Mouse (Mus musculus): ENCODE data around the gene Ankle1.
"Not testable (repeated sequence)": the region's sequence is repeated elsewhere in the genome, so short reads cannot be mapped to it uniquely, and the experiment has no call there.

Gene Ankle1

DNA sequence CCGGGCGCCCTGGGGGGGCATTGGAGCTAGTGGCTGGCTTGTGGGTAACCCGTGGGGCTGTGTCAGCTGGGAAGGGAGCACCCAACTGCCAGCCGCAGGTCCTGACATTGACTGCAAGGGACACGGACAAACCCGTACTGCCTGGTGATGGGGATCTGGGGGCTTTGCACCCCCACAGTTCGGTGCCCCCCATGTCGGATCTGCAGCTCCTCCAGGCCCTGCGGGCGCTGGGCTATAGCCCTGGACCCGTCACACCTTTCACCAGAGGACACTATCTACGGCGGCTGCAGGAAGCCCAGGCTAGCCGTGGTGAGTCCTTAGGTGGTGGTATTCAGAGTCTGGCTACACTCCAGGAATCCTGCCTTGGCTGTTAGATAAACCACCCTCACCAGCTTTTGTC is 1.6 kb downstream of the Ankle1 start:
- DNase-seq (ENCODE audit: low read depth): no peak

DNA sequence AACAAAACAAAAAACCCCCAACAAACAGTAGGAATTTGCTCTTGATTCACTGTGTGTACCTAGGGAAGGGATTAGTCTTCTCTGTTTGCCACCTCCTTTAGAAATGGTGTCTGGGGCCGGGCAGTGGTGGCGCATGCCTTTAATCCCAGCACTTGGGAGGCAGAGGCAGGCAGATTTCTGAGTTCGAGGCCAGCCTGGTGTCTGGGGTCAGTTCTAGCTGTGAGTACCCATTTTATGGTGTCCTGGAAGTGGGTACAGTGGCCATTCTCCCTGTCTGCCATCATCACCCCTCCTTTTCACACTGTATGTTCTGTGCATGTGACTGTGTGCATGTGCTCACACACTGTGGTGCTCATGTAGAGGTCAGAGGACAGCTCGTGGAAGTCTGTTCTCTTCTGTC is 2.4 kb downstream of the Ankle1 start:
- DNase-seq (ENCODE audit: low read depth): no peak

DNA sequence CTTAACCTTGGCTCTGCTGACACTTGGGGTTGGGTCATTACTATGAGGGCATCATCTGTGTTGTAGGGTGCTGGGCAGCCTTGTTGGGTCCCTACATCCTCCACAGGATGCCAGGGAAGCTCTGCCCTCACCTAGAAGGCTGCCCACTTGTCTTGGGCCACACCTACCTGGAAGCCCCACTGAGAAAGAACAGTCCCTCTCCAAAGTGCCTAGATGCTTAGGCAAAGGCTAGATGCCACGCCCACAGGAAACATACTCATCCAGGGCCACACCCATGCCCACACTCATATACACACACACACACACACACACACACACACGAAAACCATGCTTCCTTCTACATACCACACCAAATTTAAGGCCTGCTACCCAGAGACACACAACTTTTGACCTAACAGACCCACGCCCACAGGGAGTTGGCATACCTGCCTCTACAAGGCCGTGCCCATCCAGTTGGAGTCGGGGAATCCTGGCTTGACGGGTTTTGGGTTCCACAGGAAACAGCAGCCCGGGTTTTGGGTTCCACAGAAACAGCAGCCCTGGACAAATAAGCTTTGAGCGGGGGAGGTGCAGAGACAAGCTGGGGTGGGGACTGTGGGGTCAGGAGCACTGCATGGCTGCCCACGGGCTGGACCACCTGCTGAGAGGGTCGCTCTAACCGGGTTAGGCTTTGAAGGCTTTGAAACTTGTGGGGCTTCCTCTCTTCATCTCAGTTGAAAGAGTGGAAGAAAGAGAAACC is 5.9 kb downstream of the Ankle1 start:
- DNase-seq (ENCODE audit: low read depth): peak; percentile 83

DNA sequence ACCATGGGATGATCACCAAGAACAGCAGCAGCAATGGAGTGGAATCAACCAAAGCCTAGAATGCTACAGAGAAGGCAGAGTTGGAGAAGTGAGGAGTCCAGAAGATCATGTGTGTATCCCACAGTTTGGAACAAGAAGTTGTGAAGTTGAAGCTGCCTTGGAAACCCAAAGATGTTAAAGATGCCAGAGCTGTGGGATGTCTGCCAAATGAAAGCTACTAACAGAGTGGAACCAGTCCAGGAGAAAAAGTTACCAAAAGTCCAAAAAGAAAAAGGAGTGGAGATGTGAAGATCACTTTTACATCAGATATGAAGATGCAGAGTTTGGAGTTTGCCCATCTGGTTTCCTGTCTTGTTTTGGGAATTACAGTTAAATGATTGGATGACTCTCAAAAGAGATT is 16.3 kb downstream of the Ankle1 start:
- no peak for DNase-seq (ENCODE audit: low read depth)

DNA sequence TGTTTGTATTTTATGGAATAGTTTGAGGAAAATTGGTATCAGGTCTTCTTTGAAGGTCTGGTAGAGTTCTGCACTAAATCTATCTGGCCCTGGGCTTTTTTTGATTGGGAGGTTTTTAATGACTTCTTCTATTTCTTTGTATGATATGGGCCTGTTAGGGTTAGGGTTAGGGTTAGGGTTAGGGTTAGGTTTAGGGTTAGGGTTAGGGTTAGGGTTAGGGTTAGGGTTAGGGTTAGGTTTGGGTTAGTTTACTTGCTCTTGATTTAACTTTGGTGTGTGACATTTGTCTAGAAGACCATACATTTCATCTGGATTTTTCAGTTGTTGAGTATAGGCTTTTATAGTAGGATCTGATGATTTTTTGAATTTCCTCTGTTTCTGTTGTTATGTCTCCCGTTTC is 27.1 kb downstream of the Ankle1 start:
- DNase-seq (ENCODE audit: low read depth): not testable (repeated sequence)

DNA sequence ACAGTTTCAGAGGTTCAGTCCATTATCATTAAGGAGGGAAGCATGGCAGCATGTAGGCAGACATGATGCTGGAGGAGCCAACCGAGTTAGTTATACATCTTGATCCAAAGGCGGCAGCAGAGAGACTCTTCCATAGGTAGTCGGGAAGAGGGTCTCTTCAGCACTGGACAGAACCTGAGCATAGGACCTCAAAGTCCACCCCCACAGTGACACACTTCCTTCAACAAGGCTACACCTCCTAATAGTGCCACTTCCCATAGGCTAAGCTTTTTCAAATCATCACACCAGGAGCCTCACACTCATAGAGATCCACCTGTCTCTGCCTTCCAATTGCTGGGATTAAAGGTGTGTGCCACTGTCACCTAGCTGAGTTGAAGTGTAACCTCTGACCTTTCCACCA is 31.2 kb downstream of the Ankle1 start:
- no peak for DNase-seq (ENCODE audit: low read depth)

DNA sequence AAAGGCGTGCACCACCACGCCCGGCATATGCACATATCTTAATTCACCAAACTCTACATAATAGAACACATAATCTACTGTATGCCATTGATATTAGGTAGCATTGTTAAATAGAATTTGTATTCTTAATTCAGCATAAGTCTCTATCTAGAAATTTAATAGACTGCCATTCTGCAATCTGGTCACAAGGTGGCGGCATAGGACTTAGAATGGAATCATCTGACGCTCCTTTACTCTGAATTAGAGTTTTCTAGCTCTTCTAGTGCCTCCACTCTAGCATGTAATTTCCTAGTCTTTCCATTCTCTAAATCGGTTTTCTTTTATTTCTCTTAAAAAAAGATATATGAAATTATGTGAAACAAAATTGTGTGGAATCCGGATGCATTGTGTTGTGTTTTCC is 35.6 kb downstream of the Ankle1 start:
- DNase-seq (ENCODE audit: low read depth): peak; percentile 80

DNA sequence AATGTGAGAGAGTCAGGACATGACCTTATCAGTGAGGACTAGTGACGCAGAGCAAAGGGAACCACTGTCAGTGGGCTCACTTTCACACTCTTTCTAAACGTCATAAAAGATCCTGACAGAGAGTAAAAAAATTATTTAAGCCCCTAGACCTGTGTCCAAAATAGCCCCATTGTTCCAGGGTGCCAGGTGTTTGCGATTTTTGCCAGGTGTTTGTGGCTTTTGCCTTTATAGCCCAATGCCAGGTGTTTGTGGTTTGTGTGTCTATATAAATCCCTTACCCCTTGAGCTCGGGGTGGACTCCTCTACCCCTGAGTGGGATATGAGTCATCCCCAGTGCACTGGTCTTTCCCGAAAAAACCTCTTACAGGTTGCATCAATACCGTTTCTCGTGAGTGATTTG is 39.3 kb downstream of the Ankle1 start:
- no peak for DNase-seq (ENCODE audit: low read depth)

DNA sequence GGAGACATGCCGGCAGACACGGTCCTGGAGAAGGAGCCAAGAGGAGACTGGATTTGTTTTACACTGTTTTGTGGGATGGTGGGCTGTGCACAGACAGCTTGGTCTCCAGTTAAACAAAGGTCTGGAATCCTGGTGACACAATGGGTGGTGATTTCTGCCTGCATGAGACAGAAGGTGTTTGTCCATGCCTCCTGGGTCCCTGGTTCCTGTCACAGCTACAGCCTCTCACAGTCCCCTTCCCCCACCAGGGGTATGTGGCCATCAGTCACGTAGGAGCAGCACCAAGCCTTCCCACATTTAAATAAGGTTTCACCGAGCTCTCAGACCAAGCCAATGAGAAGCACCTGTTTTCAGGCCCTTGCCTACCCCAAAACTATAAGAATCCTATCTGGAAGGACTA is 45.5 kb downstream of the Ankle1 start:
- no peak for DNase-seq (ENCODE audit: low read depth)

DNA sequence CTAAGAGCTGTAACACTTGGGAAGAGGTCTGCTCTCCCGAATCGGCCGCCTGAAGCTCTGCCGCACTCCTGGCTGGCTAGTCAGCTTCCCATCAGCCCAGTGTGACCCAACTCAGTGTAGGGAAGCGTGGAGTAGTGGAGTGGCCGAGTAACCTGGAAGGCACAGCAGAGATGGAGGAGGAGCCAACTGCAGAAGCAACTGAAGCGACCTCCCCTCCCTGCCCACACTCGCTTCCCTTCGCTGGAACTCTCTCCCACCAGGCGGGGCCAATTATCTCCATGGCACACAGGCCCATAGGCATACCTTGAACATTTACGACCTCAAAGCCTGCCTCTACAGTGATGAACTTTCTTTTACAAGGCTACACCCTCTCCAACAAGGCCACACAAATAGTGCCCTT is 46.0 kb downstream of the Ankle1 start:
- DNase-seq (ENCODE audit: low read depth): no peak

DNA sequence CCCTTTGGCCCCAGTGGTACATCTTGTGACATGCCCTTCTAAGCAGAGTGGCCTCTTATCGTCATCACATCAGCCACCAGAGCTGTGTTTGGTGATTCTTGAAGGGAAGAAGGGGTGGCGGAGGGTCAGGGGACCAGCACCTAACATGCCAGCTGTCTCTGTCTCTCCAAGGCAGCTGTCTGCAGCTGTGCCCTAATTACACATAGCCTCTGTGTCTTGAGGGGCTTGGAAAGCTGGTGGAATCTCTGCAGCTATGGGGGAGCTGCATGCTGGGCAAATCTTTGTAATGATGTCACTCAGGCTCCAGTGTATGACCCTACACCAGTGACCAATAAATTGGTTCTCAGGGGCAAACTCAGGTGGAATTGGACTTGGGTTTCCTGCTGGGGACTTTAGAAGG is 46.9 kb downstream of the Ankle1 start:
- no peak for DNase-seq (ENCODE audit: low read depth)

DNA sequence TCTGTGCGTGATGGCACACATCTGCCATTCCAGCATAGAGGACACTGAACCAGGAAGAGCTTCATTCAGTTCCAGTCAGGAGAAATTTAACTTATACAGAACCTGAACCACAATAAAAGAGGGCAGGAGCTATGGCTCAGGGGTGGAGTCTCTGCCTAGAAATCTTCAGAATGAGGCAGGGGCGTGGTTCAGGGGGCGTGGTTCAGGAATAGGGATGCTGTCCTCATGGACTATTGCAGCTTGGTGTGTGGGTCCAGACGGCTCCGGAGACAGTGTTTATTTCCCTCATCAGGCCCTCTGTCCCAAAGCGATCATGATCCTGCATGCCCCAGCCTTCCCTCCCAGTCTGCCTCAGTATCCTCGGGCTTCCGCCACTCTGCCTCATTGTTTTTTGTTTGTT is 48.9 kb downstream of the Ankle1 start:
- DNase-seq (ENCODE audit: low read depth): no peak

DNA sequence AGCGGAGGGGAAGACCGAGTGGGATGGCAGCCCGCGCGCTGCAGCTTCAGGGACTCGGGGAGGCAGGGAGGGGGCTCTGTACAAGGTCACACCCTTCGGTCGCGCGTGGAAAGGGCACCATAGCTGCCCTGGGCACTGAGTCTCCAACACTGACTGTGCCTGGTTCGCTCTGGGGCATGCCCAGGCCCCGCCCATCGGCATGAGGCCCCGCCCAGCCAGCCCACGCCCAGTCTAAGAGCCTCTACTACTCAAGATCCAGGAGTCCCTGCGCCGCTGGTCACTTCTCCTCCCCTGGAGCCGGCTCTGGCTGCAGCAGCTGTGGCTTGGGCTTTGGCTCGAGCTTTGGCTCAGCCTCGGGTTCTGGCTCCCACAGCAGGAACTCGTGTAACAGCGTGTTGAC is 51.1 kb downstream of the Ankle1 start:
- no peak for DNase-seq (ENCODE audit: low read depth)

DNA sequence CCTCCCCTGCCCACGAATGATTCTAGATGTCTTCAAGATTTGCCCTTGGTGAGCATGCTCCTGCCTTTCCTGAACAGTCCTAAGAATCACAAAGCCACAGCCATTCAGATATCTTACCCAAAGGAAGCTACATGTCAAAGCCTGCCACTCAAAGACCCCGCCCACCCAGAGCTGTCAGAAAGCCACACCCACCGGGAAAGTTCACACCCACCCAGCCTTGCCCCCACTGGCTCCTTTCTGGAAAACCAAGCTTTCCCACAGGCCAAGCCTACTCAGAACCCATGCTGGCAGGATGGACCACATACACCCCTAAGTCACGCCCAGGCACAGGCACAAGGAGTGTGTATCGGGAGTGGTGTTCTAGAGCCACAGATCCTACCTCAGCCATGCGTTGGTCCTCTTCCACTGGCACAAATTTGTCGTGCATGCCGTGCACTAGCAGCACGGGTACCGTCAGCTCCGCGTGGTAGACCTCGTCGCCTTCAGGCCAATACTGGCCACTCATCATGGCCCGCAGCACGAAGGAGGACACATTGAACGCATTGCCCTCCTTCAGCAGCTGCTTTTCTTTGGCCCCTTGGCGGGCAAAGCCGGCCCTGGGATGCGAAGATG is 52.0 kb downstream of the Ankle1 start:
- no peak for DNase-seq (ENCODE audit: low read depth)

All from 416B (cell line).